Mouse (Mus musculus): ENCODE data around the gene Acox1. TPM values are rescaled to one million over a fixed set of nuclear protein-coding genes. Genes with fewer than 3 reads are reported as not detected.

Acox1 gene
- polyA plus RNA-seq, 1 experiment from 2014 or later: 25.8 TPM

GRCm38 (mm10) chr11:116185836-116186235 is 13.0 kb downstream of the Acox1 start:
- no peak overlapping the region for H3K4me3 ChIP-seq
- WGBS: 73% methylated on average over 3 of the region's 3 CpGs
- H3K9ac ChIP-seq: no peak overlapping the region
- H3K36me3 ChIP-seq: peaks cover 31% of the 10 kb centered on the region
- no peak overlapping the region for H3K4me2 ChIP-seq (replicated peaks)
- H3K4me1 ChIP-seq: peaks cover 4% of the 10 kb centered on the region; the same call in 1 of the 2 replicates
- ATAC-seq (ENCODE audit: insufficient number of reproducible peaks, insufficient read depth, low FRiP score, low TSS enrichment): no peak
- peak overlapping the region; percentile 55; the same call in 1 of the 2 replicates for H3K27ac ChIP-seq
- no peaks in the 10 kb centered on the region for H3K9me3 ChIP-seq
- no peaks in the 10 kb centered on the region for H3K27me3 ChIP-seq

DNA sequence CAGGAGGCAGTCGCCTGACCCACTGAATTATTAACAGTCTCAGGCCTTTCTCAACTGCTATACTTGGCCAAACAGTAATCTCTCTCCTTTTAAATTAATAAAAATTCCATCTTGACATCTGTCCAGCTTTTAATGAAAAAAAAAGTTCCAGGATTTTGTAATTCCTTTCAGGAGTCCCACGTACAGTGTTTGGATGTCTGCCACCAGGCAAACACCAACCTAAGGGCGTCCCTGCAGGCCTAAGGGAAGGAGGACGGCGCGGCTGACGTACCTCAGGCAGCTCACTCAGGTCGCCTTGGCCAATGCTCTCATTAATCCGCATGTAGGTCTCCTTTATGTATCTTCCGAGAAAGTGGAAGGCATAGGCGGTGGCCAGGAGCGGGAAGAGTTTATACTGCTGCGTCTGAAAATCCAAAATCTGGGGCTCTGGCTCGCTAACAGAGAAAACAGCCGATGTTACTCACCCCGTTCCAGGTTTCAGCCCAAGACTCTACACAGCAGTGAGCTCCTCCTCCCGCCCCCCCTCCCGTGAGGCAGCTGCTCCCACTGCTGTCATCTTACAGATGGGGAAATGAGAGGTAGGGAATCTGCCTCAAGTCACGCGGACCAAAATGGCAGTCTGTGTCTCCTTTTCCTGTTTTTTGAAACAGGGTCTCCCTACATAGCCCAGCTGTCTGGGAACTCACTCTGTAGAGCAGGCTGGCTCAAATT is 20.3 kb downstream of the Acox1 start:
- H3K9ac ChIP-seq: no peak overlapping the region
- H3K4me2 ChIP-seq (replicated peaks): no peak overlapping the region
- no peaks in the 10 kb centered on the region for H3K4me1 ChIP-seq
- H3K36me3 ChIP-seq: peaks cover 69% of the 10 kb centered on the region
- H3K27me3 ChIP-seq: no peaks in the 10 kb centered on the region
- no peak overlapping the region for H3K4me3 ChIP-seq
- no peak for ATAC-seq (ENCODE audit: insufficient number of reproducible peaks, insufficient read depth, low FRiP score, low TSS enrichment)
- H3K27ac ChIP-seq: no peak overlapping the region
- WGBS: 86% methylated on average over 20 of the region's 20 CpGs
- no peaks in the 10 kb centered on the region for H3K9me3 ChIP-seq

GRCm38 (mm10) chr11:116176010-116176409 is 22.8 kb downstream of the Acox1 start:
- H3K36me3 ChIP-seq: peaks cover 77% of the 10 kb centered on the region

DNA sequence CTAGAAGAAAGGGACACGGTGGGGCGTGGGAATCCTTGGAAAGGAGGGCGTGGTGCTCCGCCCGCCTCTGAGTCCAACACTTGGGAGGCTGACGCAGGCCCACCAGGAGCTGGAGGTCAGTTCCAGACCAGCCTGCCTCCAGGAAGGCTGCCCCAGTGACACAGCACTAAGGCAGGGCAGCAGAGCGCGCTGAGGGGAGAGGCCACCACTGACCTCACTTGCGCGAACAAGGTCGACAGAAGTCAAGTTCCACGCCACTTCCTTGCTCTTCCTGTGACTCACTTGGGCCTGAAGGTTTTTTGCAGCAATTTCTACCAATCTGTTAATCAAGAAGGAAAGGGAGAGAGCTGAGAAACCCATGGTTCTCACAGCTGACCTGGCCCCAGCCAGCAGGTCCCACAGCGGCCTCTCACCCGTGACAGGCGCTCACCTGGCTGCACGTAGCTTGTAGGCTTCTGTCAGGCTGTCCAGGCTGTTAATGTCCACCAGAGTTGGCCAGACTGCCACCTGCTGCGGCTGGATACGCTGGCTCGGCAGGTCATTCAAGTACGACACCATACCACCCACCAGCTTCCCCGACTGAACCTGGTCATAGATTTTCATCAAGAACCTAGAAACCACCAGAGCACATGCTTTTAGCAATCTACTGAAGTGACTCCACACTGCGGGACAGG is 23.9 kb downstream of the Acox1 start:
- ATAC-seq (ENCODE audit: insufficient number of reproducible peaks, insufficient read depth, low FRiP score, low TSS enrichment): no peak
- no peak overlapping the region for H3K4me2 ChIP-seq (replicated peaks)
- H3K27ac ChIP-seq: no peak overlapping the region
- H3K9me3 ChIP-seq: no peaks in the 10 kb centered on the region
- 93% methylated on average over 22 of the region's 22 CpGs for WGBS
- no peaks in the 10 kb centered on the region for H3K27me3 ChIP-seq
- peaks cover 67% of the 10 kb centered on the region for H3K36me3 ChIP-seq
- H3K4me3 ChIP-seq: no peak overlapping the region
- H3K9ac ChIP-seq: no peak overlapping the region
- no peaks in the 10 kb centered on the region for H3K4me1 ChIP-seq

More at GRCm38 (mm10) chr11:116176010-116176409, 22.8 kb downstream of the Acox1 start:
- Histone ChIP-seq H3K9ac (no peak overlapping the region), H3K4me3 (no peak overlapping the region), H3K4me2 (replicated peaks) (no peak overlapping the region), H3K27me3 (no peaks in the 10 kb centered on the region), H3K9me3 (no peaks in the 10 kb centered on the region), H3K27ac (no peak overlapping the region), H3K4me1 (no peaks in the 10 kb centered on the region)
- no peak for ATAC-seq (ENCODE audit: insufficient number of reproducible peaks, insufficient read depth, low FRiP score, low TSS enrichment)
- 87% methylated on average over 7 of the region's 7 CpGs for WGBS

GRCm38 (mm10) chr11:116171959-116172358 is 26.9 kb downstream of the Acox1 start:
- Histone ChIP-seq H3K4me1 (peaks cover 1% of the 10 kb centered on the region), H3K9ac (no peak overlapping the region), H3K4me3 (no peak overlapping the region), H3K27me3 (no peaks in the 10 kb centered on the region), H3K27ac (no peak overlapping the region), H3K4me2 (replicated peaks) (no peak overlapping the region), H3K36me3 (peaks cover 40% of the 10 kb centered on the region), H3K9me3 (no peaks in the 10 kb centered on the region)
- WGBS: 80% methylated on average over 2 of the region's 2 CpGs
- no peak for ATAC-seq (ENCODE audit: insufficient number of reproducible peaks, insufficient read depth, low FRiP score, low TSS enrichment)

GRCm38 (mm10) chr11:116170003-116170800 is 28.6 kb downstream of the Acox1 start:
- WGBS: 80% methylated on average over 5 of the region's 5 CpGs

GRCm38 (mm10) chr11:116169214-116169613 is 29.6 kb downstream of the Acox1 start:
- no peak for ATAC-seq (ENCODE audit: insufficient number of reproducible peaks, insufficient read depth, low FRiP score, low TSS enrichment)
- no peaks in the 10 kb centered on the region for H3K27me3 ChIP-seq
- H3K4me2 ChIP-seq (replicated peaks): no peak overlapping the region
- 85% methylated on average over 3 of the region's 3 CpGs for WGBS
- H3K9ac ChIP-seq: no peak overlapping the region
- H3K4me1 ChIP-seq: peaks cover 8% of the 10 kb centered on the region
- no peak overlapping the region for H3K27ac ChIP-seq
- H3K4me3 ChIP-seq: no peak overlapping the region
- peaks cover 31% of the 10 kb centered on the region for H3K36me3 ChIP-seq
- H3K9me3 ChIP-seq: no peaks in the 10 kb centered on the region

More at GRCm38 (mm10) chr11:116170003-116170800, 28.6 kb downstream of the Acox1 start:
- H3K9ac ChIP-seq: no peak overlapping the region
- H3K27ac ChIP-seq: no peak overlapping the region
- peaks cover 32% of the 10 kb centered on the region for H3K36me3 ChIP-seq
- no peak overlapping the region for H3K4me3 ChIP-seq
- no peaks in the 10 kb centered on the region for H3K9me3 ChIP-seq
- no peak overlapping the region for H3K4me2 ChIP-seq (replicated peaks)
- no peaks in the 10 kb centered on the region for H3K27me3 ChIP-seq
- ATAC-seq (ENCODE audit: insufficient number of reproducible peaks, insufficient read depth, low FRiP score, low TSS enrichment): no peak
- peaks cover 8% of the 10 kb centered on the region for H3K4me1 ChIP-seq

DNA sequence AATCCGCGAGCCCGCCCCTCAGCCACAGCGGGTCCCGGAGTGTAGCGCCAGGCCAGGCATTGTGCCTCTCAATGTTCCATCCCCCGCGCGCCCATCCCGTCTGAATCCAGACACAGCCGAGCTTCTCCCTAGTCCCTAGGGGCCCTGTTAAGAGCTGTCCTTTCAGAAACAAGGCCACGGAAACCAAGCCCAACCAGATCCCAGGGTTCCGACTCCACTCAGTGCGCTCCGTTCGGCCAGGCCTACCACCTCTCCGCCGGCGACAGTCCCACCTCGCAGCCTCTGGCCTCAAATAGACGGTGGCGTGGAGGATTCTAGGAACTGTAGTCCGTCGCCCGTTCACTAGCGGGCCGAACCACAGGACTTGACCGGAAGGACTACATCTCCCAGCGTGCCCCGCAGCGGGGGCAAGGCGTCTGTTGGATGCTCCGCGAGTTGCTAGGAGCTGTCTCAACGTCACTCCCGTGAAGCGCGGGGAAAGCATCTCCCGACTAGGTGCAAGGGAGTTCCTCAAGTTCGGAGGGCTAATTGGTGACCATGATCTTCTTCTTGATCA is 30.9 kb downstream of the Acox1 start, which contains the start of gene Fbf1:
Gene Fbf1, minus strand, starts transcription at position 283 of the 556 bp plus-strand sequence.
- peaks cover 31% of the 10 kb centered on the region for H3K36me3 ChIP-seq
- no peaks in the 10 kb centered on the region for H3K9me3 ChIP-seq
- peak; percentile 95 for ATAC-seq (ENCODE audit: insufficient number of reproducible peaks, insufficient read depth, low FRiP score, low TSS enrichment)
- H3K9ac ChIP-seq: peak within 1 kb of the TSS; percentile 73
- H3K4me2 ChIP-seq (replicated peaks): peak within 1 kb of the TSS; percentile 75
- H3K27me3 ChIP-seq: no peaks in the 10 kb centered on the region
- H3K4me3 ChIP-seq: peak within 1 kb of the TSS; percentile 64
- peak within 1 kb of the TSS; percentile 84 for H3K27ac ChIP-seq
- peaks cover 8% of the 10 kb centered on the region for H3K4me1 ChIP-seq
- WGBS: under 1% methylated on average over 40 of the region's 40 CpGs

- Histone ChIP-seq H3K27ac (peak overlapping the region; percentile 84), H3K36me3 (peaks cover 25% of the 10 kb centered on the region), H3K9ac (peak overlapping the region; percentile 73), H3K4me3 (peak overlapping the region; percentile 64), H3K27me3 (no peaks in the 10 kb centered on the region), H3K4me1 (peaks cover 8% of the 10 kb centered on the region), H3K4me2 (replicated peaks) (peak overlapping the region; percentile 75), H3K9me3 (no peaks in the 10 kb centered on the region)
- 10% methylated on average over 6 of the region's 6 CpGs for WGBS
- ATAC-seq (ENCODE audit: insufficient number of reproducible peaks, insufficient read depth, low FRiP score, low TSS enrichment): no peak
These were observed 31.6 kb downstream of the Acox1 start for GRCm38 (mm10) chr11:116167232-116167631.

DNA sequence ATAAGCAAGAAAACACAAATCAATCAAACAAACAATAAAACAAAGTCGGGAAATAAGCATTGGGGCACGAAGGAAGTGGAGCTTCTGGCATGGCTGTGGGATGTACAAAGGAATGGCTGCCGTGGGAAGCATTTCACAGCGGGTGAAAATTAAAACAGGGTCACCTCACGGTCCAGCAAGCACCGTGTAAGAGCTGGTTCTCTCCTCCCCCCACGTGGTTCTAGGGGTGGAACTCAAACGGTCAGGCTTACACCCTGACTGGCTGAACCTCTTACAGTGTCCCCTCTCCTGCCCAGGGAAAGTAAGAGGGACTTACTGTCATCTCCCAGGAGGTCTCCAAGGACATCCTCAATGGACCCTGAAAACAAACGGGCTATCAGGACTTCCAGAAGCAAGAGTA is 35.8 kb downstream of the Acox1 start:
- H3K4me1 ChIP-seq: peaks cover 8% of the 10 kb centered on the region
- ATAC-seq (ENCODE audit: insufficient number of reproducible peaks, insufficient read depth, low FRiP score, low TSS enrichment): no peak
- no peaks in the 10 kb centered on the region for H3K27me3 ChIP-seq
- H3K9me3 ChIP-seq: no peaks in the 10 kb centered on the region
- H3K27ac ChIP-seq: no peak overlapping the region
- no peak overlapping the region for H3K4me3 ChIP-seq
- 49% methylated on average over 9 of the region's 9 CpGs for WGBS
- H3K9ac ChIP-seq: no peak overlapping the region
- H3K36me3 ChIP-seq: peaks cover 57% of the 10 kb centered on the region
- H3K4me2 ChIP-seq (replicated peaks): no peak overlapping the region

- Histone ChIP-seq H3K4me1 (peaks cover 8% of the 10 kb centered on the region), H3K9me3 (no peaks in the 10 kb centered on the region), H3K36me3 (peaks cover 66% of the 10 kb centered on the region), H3K27ac (no peak overlapping the region), H3K4me2 (replicated peaks) (no peak overlapping the region), H3K4me3 (no peak overlapping the region), H3K27me3 (no peaks in the 10 kb centered on the region), H3K9ac (no peak overlapping the region)
- no peak for ATAC-seq (ENCODE audit: insufficient number of reproducible peaks, insufficient read depth, low FRiP score, low TSS enrichment)
- 75% methylated on average over 10 of the region's 10 CpGs for WGBS
These were observed 36.7 kb downstream of the Acox1 start for GRCm38 (mm10) chr11:116162146-116162545.
